25 mouse cellular contexts compared by ENCODE assay signal in the genomic region with DNA sequence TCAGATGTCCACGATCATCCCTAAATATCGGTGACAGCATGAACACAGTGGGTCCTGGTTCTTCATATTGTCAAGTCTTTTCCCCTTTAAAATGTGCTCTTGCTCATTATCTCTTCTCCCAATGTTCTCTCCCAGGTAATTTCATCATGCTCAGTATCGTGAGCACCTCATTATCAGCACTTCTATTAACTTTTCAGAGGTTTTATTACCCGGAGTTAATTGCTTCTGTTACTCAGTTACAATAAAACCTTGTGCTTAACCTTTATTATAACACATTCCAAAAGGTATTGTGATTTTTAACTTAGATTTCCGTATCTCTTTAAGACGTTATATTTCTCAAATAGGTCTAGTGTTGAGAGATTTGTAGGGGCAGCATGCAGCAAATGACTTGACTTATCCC.
"Had no signal": no experiment of that assay in that cellular context is flagged by ENCODE, and none has a peak within 500 bp of the region (broad histone marks: within the 10 kb centered on the region; RNA-seq: fewer than 3 reads in every experiment).

No protein-coding gene starts in this region.

- H3K4me3 ChIP-seq: gastrocnemius, adult 2 months; heart, embryonic 10.5 days; heart, embryonic 12.5 days; hindbrain, embryonic 13.5 days; hindbrain, embryonic 15.5 days; kidney, embryonic 15.5 days; limb, embryonic 13.5 days; limb, embryonic 15.5 days; liver, embryonic 13.5 days had no signal

- H3K27ac ChIP-seq: gastrocnemius, adult 2 months; heart, embryonic 10.5 days; hindbrain, embryonic 13.5 days; hindbrain, embryonic 15.5 days; kidney, embryonic 15.5 days; kidney, postnatal 0 days; limb, embryonic 13.5 days; limb, embryonic 15.5 days; liver, embryonic 13.5 days had no signal

- H3K4me1 ChIP-seq: heart, embryonic 10.5 days; heart, embryonic 12.5 days; hindbrain, embryonic 13.5 days; hindbrain, embryonic 15.5 days; kidney, embryonic 15.5 days; limb, embryonic 13.5 days; limb, embryonic 15.5 days; liver, embryonic 13.5 days had no signal

- H3K27me3 ChIP-seq: heart, embryonic 12.5 days; hindbrain, embryonic 13.5 days; hindbrain, embryonic 15.5 days; kidney, embryonic 15.5 days; limb, embryonic 13.5 days; limb, embryonic 15.5 days; liver, embryonic 13.5 days had no signal

- ATAC-seq: forebrain, postnatal 0 days; inflammation-experienced regulatory T-cells, adult 6 months had no signal

- H3K4me2 ChIP-seq: heart, embryonic 12.5 days; hindbrain, embryonic 13.5 days; hindbrain, embryonic 15.5 days; kidney, embryonic 15.5 days; limb, embryonic 13.5 days; limb, embryonic 15.5 days; liver, embryonic 13.5 days had no signal

- H3K9ac ChIP-seq: forebrain, postnatal 0 days; heart, embryonic 12.5 days; hindbrain, embryonic 13.5 days; hindbrain, embryonic 15.5 days; kidney, embryonic 15.5 days; limb, embryonic 13.5 days; limb, embryonic 15.5 days; liver, embryonic 13.5 days had no signal

- H3K9me3 ChIP-seq: heart, embryonic 10.5 days; heart, embryonic 12.5 days; hindbrain, embryonic 13.5 days; hindbrain, embryonic 15.5 days; kidney, embryonic 15.5 days; limb, embryonic 13.5 days; limb, embryonic 15.5 days; liver, embryonic 13.5 days had no signal

- H3K36me3 ChIP-seq: heart, embryonic 10.5 days; heart, embryonic 12.5 days; hindbrain, embryonic 13.5 days; hindbrain, embryonic 15.5 days; kidney, embryonic 15.5 days; limb, embryonic 13.5 days; limb, embryonic 15.5 days; liver, embryonic 13.5 days had no signal

- DNase-seq: forebrain, postnatal 0 days; gastrocnemius, adult 2 months; gastrocnemius, postnatal 10 days; gastrocnemius, postnatal 25 days; heart, adult 18-20 months; heart, postnatal 10 days; heart, postnatal 4 days; kidney, adult 11 months; kidney, adult 2 months; kidney, adult 9 months; kidney, postnatal 14 days; kidney, postnatal 36 days; layer of hippocampus, adult 9-11 months; layer of hippocampus, postnatal 36 days; left cerebral cortex, postnatal 4 days; liver, embryonic 13.5 days had no signal
